ENCODE assay signal across 9 mouse cellular contexts in the genomic region with DNA sequence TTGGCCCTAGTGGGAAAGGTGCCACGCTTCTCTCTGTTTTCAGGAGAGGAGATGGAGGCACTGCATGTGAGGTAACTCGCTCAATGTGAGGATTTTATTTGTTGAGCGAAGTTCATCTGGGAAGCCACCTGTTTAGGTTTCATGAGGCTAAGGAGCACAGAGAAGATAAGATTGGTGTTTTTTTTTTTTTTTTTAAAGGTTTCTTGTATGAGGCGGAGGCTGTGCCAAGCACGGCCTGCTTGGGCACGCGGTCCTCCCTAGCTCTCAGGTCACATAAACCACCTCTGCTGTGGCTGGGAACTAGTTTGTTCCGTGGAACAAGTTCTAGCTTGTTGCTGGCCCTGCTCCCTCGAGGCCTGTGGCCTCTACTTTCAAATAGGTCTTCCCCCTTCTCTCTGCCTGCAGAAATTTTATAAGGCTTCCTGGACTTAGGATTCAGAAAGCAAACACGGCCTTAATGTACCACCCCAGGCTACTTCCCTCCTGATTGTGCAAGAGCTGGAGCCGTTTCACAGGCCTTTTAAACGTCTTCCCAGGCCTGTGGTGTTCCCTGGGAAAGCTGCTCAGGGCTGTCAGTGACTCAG. TPM values are rescaled to one million over a fixed set of nuclear protein-coding genes. Genes with fewer than 3 reads are reported as not detected.
A peak's percentile ranks its signal among the peaks of the same experiment; 100 is the strongest.
DNase-seq lines count a peak whose midpoint lies in the region; ATAC-seq and TF ChIP-seq lines count a peak whose summit lies in the region.
"Had no signal": no experiment of that assay in that cellular context is flagged by ENCODE, and none has a peak within 500 bp of the region (broad histone marks: within the 10 kb centered on the region; RNA-seq: fewer than 3 reads in every experiment).

No protein-coding gene starts in this region.

- H3K27me3 ChIP-seq in limb, embryonic 13.5 days, result no peaks in the 10 kb centered on the region
- no peaks in the 10 kb centered on the region for H3K27me3 ChIP-seq in stomach, postnatal 0 days (ENCODE audit: control insufficient read depth, insufficient read depth, low read length)
- no peaks in the 10 kb centered on the region for H3K27me3 ChIP-seq in midbrain, embryonic 16.5 days (ENCODE audit: control insufficient read depth, insufficient read depth, low read depth, low read length)
- H3K27me3 ChIP-seq: forebrain, embryonic 15.5 days had no signal

- peak overlapping the region; percentile 9 for H3K4me2 ChIP-seq in limb, embryonic 13.5 days (replicated peaks)
- no peak overlapping the region for H3K4me2 ChIP-seq in stomach, postnatal 0 days (replicated peaks; ENCODE audit: low read depth)
- H3K4me2 ChIP-seq in midbrain, embryonic 16.5 days (ENCODE audit: low read length), result no peak overlapping the region
- H3K4me2 ChIP-seq: forebrain, embryonic 15.5 days had no signal

- TF ChIP-seq CTCF in layer of hippocampus, adult 2 months (conservative IDR thresholded peaks at IDR 0.05), result no peak
- no peak for TF ChIP-seq CTCF in embryonic fibroblast, embryonic 13.5 days (IDR thresholded peaks at IDR 0.05; ENCODE audit: borderline replicate concordance, insufficient read depth, low read length)
- no peak for TF ChIP-seq CTCF in stomach, postnatal 0 days (IDR thresholded peaks at IDR 0.05; ENCODE audit: low read depth)

- WGBS in limb, embryonic 13.5 days, result 45% methylated on average over 12 of the region's 12 CpGs
- 39% methylated on average over 12 of the region's 12 CpGs for WGBS in stomach, postnatal 0 days
- 79% methylated on average over 12 of the region's 12 CpGs for WGBS in midbrain, embryonic 16.5 days

- H3K27ac ChIP-seq in layer of hippocampus, adult 2 months, result peak overlapping the region; percentile 87
- peak overlapping the region; percentile 39; the same call in 1 of the 2 replicates for H3K27ac ChIP-seq in embryonic fibroblast, embryonic 13.5 days (ENCODE audit: insufficient read depth, low read length)
- H3K27ac ChIP-seq in limb, embryonic 13.5 days, result peak overlapping the region; percentile 87
- H3K27ac ChIP-seq in stomach, postnatal 0 days (replicated peaks), result peak overlapping the region; percentile 88
- H3K27ac ChIP-seq in midbrain, embryonic 16.5 days (ENCODE audit: low read length), result no peak overlapping the region
- H3K27ac ChIP-seq: forebrain, embryonic 15.5 days had no signal

- no peaks in the 10 kb centered on the region for H3K9me3 ChIP-seq in limb, embryonic 13.5 days
- H3K9me3 ChIP-seq in stomach, postnatal 0 days (ENCODE audit: control insufficient read depth, low read length), result no peaks in the 10 kb centered on the region
- H3K9me3 ChIP-seq in midbrain, embryonic 16.5 days (replicated peaks; ENCODE audit: control insufficient read depth, low read length, poor library complexity, severe bottlenecking), result no peaks in the 10 kb centered on the region
- H3K9me3 ChIP-seq: forebrain, embryonic 15.5 days had no signal

- H3K36me3 ChIP-seq in limb, embryonic 13.5 days, result no peaks in the 10 kb centered on the region
- H3K36me3 ChIP-seq in stomach, postnatal 0 days (ENCODE audit: control insufficient read depth, insufficient read depth, low read length), result no peaks in the 10 kb centered on the region
- H3K36me3 ChIP-seq in midbrain, embryonic 16.5 days (ENCODE audit: control insufficient read depth, insufficient read depth, low read length), result no peaks in the 10 kb centered on the region
- H3K36me3 ChIP-seq: forebrain, embryonic 15.5 days had no signal

- no peak for DNase-seq in layer of hippocampus, adult 2 months (ENCODE audit: low spot score in 2 of 2)
- no peak for DNase-seq in layer of hippocampus, adult 9-10 months (ENCODE audit: low spot score)
- peak; percentile 70 for DNase-seq in stomach, postnatal 0 days (ENCODE audit: low spot score)
- no peak for DNase-seq in layer of hippocampus, postnatal 14 days (ENCODE audit: low spot score in 2 of 2)
- no peak for DNase-seq in frontal cortex, postnatal 25 days (ENCODE audit: low spot score in 2 of 2)

- H3K4me1 ChIP-seq in embryonic fibroblast, embryonic 13.5 days (ENCODE audit: control insufficient read depth, insufficient read depth, low read length), result peaks cover 3% of the 10 kb centered on the region; the same call in 1 of the 2 replicates
- peaks cover 69% of the 10 kb centered on the region for H3K4me1 ChIP-seq in limb, embryonic 13.5 days
- peaks cover 25% of the 10 kb centered on the region for H3K4me1 ChIP-seq in stomach, postnatal 0 days (replicated peaks; ENCODE audit: control insufficient read depth, insufficient read depth)
- no peaks in the 10 kb centered on the region for H3K4me1 ChIP-seq in midbrain, embryonic 16.5 days (ENCODE audit: control insufficient read depth, insufficient read depth, low read length)
- H3K4me1 ChIP-seq: forebrain, embryonic 15.5 days had no signal

- no peak overlapping the region for H3K4me3 ChIP-seq in layer of hippocampus, adult 2 months
- no peak overlapping the region for H3K4me3 ChIP-seq in embryonic fibroblast, embryonic 13.5 days (ENCODE audit: insufficient read depth, low read length)
- H3K4me3 ChIP-seq in limb, embryonic 13.5 days, result no peak overlapping the region
- no peak overlapping the region for H3K4me3 ChIP-seq in stomach, postnatal 0 days (ENCODE audit: low read depth, low read length)
- no peak overlapping the region for H3K4me3 ChIP-seq in midbrain, embryonic 16.5 days (ENCODE audit: low read depth, low read length)
- H3K4me3 ChIP-seq: forebrain, embryonic 15.5 days had no signal

- peak; percentile 38; the same call in 1 of the 2 replicates for ATAC-seq in limb, embryonic 13.5 days (ENCODE audit: low FRiP score, low read depth)
- ATAC-seq in stomach, postnatal 0 days (ENCODE audit: low FRiP score, low TSS enrichment), result peak; percentile 73
- ATAC-seq in midbrain, embryonic 16.5 days, result no peak
- ATAC-seq: forebrain, embryonic 15.5 days had no signal

- no peak for TF ChIP-seq POLR2A in embryonic fibroblast, embryonic 13.5 days (IDR thresholded peaks at IDR 0.05; ENCODE audit: low read depth, low read length)

- no peak overlapping the region for H3K9ac ChIP-seq in limb, embryonic 13.5 days
- H3K9ac ChIP-seq in stomach, postnatal 0 days (ENCODE audit: low read length), result peak overlapping the region; percentile 23; the same call in 1 of the 2 replicates
- H3K9ac ChIP-seq in midbrain, embryonic 16.5 days (ENCODE audit: low read depth, low read length), result no peak overlapping the region
- H3K9ac ChIP-seq: forebrain, embryonic 15.5 days had no signal

- TF ChIP-seq EP300 in stomach, postnatal 0 days (optimal IDR thresholded peaks at IDR 0.05), result peak; percentile 78

RNA-seq across cellular contexts. Expression of gene Pdcd4, which starts 2.6 kb away (rescaled TPM):
- total RNA-seq in layer of hippocampus, adult 2 months (2021), result 100 to 1,000 TPM; 118 to 119 TPM
- polyA plus RNA-seq in embryonic fibroblast, embryonic 13.5 days (2011; ENCODE audit: insufficient read length, low read depth, missing spikeins), result 40.4 and 41.4 TPM in 2 replicates
- 119 and 120 TPM in 2 replicates for polyA plus RNA-seq in limb, embryonic 13.5 days (2015; fragmentation: Nextera tagmentation; extraction: Ambion mirVana)
- polyA plus RNA-seq in stomach, postnatal 0 days (2015; fragmentation: Nextera tagmentation; extraction: Ambion mirVana), result 204 and 217 TPM in 2 replicates
- total RNA-seq in layer of hippocampus, postnatal 14 days (2021), result 100 to 1,000 TPM; 121 TPM
- 65.1 and 69.8 TPM in 2 replicates for polyA plus RNA-seq in midbrain, embryonic 16.5 days (2015; fragmentation: Nextera tagmentation; extraction: Ambion mirVana)

RNA-seq across cellular contexts. Expression of gene Shoc2, which starts 49.5 kb away (rescaled TPM):
- 10 to 100 TPM; 50.1 to 50.3 TPM for total RNA-seq in layer of hippocampus, adult 2 months (2021)
- polyA plus RNA-seq in embryonic fibroblast, embryonic 13.5 days (2011; ENCODE audit: insufficient read length, low read depth, missing spikeins), result 89.7 and 99.6 TPM in 2 replicates
- 39.1 and 46.6 TPM in 2 replicates for polyA plus RNA-seq in limb, embryonic 13.5 days (2015; fragmentation: Nextera tagmentation; extraction: Ambion mirVana)
- polyA plus RNA-seq in stomach, postnatal 0 days (2015; fragmentation: Nextera tagmentation; extraction: Ambion mirVana), result 31.7 and 33.9 TPM in 2 replicates
- 10 to 100 TPM; 45.6 to 46.8 TPM for total RNA-seq in layer of hippocampus, postnatal 14 days (2021)
- 60.8 and 63.0 TPM in 2 replicates for polyA plus RNA-seq in midbrain, embryonic 16.5 days (2015; fragmentation: Nextera tagmentation; extraction: Ambion mirVana)

RNA-seq across cellular contexts. Expression of gene Bbip1, which starts 49.8 kb away (rescaled TPM):
- 10 to 100 TPM; 52.6 to 52.7 TPM for total RNA-seq in layer of hippocampus, adult 2 months (2021)
- 60.0 and 61.6 TPM in 2 replicates for polyA plus RNA-seq in embryonic fibroblast, embryonic 13.5 days (2011; ENCODE audit: insufficient read length, low read depth, missing spikeins)
- 81.4 and 83.3 TPM in 2 replicates for polyA plus RNA-seq in limb, embryonic 13.5 days (2015; fragmentation: Nextera tagmentation; extraction: Ambion mirVana)
- 48.7 and 52.8 TPM in 2 replicates for polyA plus RNA-seq in stomach, postnatal 0 days (2015; fragmentation: Nextera tagmentation; extraction: Ambion mirVana)
- total RNA-seq in layer of hippocampus, postnatal 14 days (2021), result 10 to 100 TPM; 66.0 to 74.4 TPM
- 135 and 152 TPM in 2 replicates for polyA plus RNA-seq in midbrain, embryonic 16.5 days (2015; fragmentation: Nextera tagmentation; extraction: Ambion mirVana)
